Mouse (Mus musculus) v-Abl transformed pro-B cells (cell line): ENCODE measurements around the gene Atraid.
"Not testable (repeated sequence)": the region's sequence is repeated elsewhere in the genome, so short reads cannot be mapped to it uniquely, and the experiment has no call there.

Source experiments
- in situ Hi-C, 2 experiments: fragments of 400-800 bp; cut with MboI; formaldehyde crosslinking; loops; one replicate each; pipeline ENCODE4 v1.15.1; 2025; ENCODE audit not compliant: unreplicated experiment in 2 of 2

Atraid gene

DNA sequence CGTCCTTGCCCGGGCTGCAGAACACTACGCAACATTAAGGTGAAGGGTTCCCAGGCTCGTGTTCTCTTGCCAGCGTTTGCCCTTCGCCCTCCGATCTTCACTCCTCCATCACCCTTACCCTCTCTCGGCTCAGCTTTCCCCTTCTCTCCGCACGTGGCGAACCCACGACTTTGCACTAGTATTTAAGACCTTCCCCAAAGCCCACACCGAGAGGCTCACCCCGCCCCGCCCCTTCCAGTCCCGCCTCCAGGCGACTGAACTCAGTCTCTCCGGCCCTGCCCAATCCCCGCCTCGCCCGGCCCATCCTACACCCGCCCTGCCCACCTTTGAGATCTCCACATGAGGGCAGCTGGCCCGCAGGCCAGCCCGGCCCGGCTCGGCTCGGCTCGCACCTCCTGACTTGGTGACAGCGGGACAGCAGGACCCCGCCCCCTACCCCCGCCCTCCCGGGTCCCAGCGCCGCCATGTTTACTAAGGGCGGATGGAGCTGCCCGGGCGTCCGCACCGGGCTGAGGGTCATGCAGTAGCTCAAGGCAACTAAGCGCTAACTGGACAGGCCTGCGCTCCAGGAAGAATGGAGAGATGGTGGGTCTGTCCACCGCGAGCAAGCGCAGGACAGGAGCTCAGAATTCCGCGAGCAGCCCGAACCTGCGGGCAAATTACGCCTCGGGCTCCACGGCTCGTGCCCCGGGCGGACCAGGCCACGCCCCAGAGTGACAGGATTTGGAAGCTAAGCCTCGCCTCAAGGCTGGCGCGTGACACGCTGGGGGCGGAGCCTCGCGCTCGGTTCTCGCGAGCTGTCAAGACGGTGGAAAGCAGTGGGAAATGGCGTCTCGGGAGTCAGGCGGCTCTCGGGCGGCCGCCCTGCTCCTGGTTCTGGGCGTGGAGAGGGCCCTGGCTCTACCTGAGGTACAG is at the start of gene Atraid:
Atraid (plus strand) TSS at position 465 of the 915 bp plus-strand sequence.
- in situ Hi-C loops = loop anchor here in 1 of 2 experiments (5.0 kb wide), 1 partner anchor 34 kb away; no protein-coding TSS in a partner anchor

- in situ Hi-C loops = no loop called here
Measured at GRCm38 (mm10) chr5:30999324-30999723, 48.8 kb upstream of the Atraid start.

GRCm38 (mm10) chr5:31000122-31000521 is 48.0 kb upstream of the Atraid start:
- in situ Hi-C loops = loop anchor here (5.0 to 10.0 kb wide), 4 partner anchors 68 to 293 kb away; partner anchors contain the start of genes Dnajc5g (in 1 of the 2) and Slc30a3 (in 1 of the 2)

GRCm38 (mm10) chr5:31000993-31001392 is 47.1 kb upstream of the Atraid start:
- in situ Hi-C loops = loop anchor here (5.0 to 10.0 kb wide), 4 partner anchors 69 to 294 kb away; partner anchors contain the start of genes Dnajc5g (in 1 of the 2) and Slc30a3 (in 1 of the 2)

GRCm38 (mm10) chr5:31001560-31001959 is 46.6 kb upstream of the Atraid start:
- in situ Hi-C loops = loop anchor here (5.0 to 10.0 kb wide), 4 partner anchors 69 to 294 kb away; partner anchors contain the start of genes Dnajc5g (in 1 of the 2) and Slc30a3 (in 1 of the 2)

DNA sequence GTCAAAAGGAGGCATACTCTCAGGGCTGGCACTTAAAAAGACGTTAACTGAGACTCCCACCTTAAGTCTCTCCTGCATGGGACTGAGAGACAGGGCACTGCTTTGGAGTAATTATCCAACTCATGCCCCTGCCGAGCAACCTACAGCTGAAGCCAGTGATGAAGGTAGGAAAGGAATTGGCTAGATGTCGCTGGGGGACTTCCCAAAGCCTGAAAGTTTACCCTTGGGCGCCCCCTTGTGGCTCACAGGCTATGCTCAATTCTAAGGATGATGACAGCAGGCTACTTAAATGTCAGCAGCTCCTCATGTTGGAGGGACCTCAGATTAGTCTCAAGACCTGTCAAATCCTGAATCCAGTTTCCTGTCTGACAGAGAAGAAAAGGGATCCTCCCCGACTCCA is 43.9 kb upstream of the Atraid start:
- in situ Hi-C loops = loop anchor here (5.0 to 10.0 kb wide), 4 partner anchors 72 to 297 kb away; partner anchors contain the start of genes Dnajc5g (in 1 of the 2) and Slc30a3 (in 1 of the 2)

GRCm38 (mm10) chr5:31012737-31013136 is 35.4 kb upstream of the Atraid start:
- in situ Hi-C loops = no loop called here

DNA sequence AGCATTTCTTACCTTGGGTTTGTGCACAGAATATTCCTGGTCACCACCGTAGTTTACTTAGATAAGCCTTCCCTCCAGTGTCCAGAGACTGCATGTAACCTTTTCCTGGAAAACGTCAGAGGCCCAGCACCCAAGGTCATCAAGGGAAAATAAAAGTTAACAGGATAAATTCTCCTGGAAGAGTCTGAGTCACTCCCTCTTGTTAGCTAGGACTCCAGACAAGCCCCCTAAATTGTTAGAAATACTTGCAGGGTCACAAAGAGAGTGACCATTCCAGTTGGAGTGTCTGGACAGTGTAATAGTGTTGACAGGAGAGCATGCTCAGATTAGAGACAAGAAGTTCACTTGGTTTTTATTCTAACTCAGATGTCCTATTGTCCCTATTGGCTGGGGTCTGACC is 32.2 kb upstream of the Atraid start:
- in situ Hi-C loops = no loop called here

DNA sequence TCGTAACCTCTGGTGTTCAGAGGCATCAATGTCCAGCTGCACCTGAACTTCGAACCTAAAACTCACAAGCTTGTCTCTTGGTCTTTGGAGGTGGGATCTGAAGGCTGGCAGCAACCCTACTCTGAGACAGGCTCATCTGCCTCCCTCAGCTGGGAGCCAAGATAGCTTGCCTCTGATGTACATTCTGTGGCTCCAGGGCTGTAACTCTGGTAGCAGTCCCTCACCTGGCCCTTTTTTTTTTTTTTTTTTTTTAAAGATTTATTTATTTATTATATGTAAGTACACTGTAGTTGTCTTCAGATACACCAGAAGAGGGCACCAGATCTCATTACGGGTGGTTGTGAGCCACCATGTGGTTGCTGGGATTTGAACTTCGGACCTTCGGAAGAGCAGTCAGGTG is 26.3 kb upstream of the Atraid start:
- in situ Hi-C loops = not testable (repeated sequence)

DNA sequence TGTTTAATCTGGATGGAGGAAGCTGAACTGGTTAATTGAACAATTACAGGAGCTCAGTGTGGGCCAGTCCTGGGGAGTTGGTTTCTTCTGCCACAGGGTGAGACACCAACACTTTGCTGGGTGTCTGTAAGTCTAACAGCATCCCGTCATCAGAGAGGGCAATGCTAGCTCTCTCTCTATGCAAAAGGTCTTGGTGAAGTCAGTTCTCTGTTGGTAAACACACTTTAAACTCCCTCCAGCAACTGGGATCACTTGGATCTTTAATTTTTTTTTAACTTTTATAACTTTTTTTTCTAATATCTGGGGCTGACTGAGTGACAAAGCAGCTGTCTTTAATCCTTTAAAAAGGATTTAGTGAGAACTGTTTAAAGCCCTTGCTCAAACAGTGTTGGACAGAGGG is 25.4 kb upstream of the Atraid start:
- in situ Hi-C loops = no loop called here

DNA sequence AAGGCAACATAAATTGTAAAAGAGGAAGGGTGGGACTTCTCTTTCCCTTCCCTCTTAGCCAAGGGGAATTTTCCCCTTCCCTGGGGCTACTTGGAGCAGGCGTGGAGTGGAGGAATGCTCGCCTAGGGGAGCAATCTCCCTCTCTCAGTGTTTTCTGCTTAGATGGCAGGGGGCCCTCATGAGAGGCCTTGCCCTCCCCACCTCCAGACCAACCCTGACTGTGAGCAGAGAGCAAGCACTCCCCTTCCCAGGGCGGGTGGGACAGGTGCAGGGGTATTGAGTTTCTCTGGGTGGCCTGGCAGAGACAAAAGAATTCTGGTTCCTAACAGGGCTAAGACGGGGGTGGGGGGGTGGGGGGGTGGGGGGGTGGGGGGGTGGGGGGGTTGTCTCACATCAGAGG is 24.9 kb upstream of the Atraid start:
- in situ Hi-C loops = no loop called here

- in situ Hi-C loops = no loop called here
Measured at GRCm38 (mm10) chr5:31024641-31025040, 23.5 kb upstream of the Atraid start.

DNA sequence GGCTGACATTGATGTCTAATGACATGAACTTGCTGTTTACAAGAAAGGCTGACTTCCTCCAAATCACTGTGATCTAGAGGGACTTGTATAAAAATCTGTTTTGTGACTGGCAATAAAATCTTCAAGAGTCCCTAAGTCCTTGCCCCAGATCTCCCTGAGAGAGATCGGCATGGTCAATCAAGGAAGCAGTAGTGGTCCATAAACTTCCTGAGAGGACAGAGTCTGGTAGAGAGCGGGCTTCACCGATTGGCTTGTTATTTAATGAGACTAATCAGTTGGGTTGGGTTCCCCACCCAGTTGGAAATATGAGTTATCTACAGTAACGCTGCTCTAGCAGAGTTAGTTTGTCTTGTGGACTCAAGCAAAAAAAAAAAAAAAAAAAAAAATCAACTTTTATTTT is 17.2 kb upstream of the Atraid start:
- in situ Hi-C loops = no loop called here

DNA sequence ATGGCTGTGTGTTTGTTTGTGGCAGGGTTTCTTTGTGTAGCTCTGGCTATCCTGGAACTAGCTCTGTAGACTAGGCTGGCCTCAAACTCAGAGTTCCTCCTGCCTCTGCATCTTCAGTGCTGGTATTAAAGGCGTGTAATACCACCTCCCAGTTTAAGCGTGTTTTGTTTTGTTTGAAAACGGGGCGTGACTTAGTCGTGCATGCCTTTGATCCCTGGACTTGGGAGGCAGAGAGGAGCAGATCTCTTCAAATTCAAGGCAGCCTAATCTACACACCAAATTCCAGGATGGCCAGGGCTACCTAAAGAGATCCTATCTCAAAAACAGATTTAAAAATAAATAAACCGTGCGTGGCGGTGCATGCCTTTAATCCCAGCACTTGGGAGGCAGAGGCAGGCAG is 16.6 kb upstream of the Atraid start:
- in situ Hi-C loops = no loop called here

DNA sequence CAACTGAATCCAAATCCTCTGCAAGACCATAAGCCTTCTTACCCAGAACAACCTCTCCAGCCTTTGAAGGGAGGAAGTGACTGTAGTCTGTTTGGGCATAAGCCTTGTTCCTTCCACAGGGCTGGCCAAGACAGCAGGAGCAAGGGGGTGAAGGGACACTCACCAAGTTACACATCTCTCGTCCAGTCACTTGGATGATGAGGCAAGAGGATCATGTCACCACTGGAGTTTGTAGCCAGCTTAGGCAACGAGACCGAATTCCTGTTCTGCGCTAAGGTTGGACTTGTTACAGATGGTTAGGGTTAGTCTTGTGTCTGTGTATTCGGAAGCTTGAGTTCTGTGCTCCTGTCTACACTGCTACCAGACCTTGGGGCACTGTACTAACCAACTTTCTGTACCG is 13.4 kb upstream of the Atraid start:
- in situ Hi-C loops = no loop called here

DNA sequence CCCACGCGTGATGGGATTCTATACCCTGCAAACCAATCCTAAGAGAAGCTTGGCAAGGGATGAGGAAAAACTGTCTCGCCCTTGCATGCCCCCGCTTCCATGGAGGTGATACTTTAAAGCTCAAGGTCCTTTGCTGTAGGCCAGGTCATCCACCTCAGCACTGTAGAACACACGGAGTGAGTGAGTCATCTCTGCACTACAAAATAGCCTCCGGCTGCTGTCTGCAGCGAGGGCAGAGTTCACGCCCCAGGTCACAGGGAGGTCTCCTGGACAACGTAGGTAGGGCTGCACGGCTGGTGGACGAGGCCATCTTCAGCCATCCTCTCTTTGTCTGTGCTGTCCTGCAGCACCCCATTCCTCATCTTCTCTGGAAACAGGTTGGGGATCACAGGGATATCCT is 11.6 kb upstream of the Atraid start:
- in situ Hi-C loops = not testable (repeated sequence)

DNA sequence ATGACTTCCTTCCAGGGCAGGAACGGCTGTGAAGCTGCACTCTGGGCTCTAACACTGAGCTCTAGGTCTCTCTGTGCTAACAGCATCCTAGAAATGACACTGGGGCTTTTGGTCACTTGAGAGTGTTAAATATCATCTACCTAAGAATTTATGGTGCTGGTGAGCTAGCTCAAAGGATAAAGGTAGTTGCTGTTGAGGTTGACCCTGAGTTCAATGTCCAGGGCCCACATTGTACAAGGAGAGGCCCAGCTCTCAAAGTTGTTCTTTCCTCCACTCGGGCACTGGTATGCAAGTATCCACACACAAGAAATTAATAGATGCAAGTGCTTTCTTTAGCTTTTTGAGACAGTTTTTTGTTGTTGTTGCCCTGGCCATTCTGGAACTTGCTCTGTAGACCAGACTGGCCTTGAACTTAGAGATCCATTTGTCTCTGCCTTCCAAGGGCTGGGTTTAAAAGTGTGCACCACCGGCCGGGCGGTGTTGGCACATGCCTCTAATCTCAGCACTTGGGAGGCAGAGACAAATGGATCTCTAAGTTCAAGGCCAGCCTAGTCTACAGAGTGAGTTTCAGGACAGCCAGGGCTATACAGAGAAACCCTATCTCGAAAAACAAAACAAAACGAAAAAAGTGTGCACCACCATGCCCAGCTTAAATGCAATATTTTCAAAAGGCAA is 9.8 kb upstream of the Atraid start:
- in situ Hi-C loops = no loop called here

DNA sequence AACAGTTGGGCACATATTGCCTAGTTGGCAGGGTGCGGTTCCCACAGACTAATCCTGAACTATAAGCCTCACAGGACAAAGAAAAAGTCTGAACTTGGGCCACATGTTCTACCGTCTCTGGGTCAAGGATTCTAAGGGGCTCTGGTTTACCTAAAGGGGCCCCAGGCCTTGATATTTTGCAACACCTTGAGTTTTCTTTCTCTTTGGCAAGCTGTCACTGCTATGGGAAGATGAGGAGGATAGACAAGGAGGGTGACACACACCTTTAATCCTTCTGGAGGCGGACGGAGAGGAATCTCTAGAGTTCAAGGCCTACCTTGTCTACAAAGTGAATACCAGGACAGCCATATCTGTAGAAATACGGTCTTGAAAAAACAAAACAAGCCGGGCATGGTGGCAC is 1.7 kb upstream of the Atraid start:
- in situ Hi-C loops = loop anchor here in 1 of 2 experiments (5.0 kb wide), 1 partner anchor 36 kb away; no protein-coding TSS in a partner anchor

DNA sequence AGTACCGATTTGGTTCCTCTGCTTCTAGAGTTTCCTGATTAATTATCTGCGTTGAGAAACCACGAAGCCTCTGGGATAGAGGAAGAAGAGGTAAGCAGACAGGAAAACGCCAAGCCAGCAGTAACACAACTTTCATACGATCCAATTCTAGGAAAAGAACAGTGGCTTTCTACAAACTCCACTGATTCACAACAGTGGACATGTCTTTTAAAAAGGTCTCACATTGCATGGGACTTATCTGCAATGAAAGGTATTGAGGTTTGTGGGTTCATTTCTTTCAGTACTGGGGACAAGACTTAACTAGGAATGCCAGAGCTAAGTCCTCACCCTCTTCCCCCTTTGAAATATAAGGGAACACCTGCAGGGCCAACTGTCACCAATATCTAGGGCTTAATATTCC is 1.0 kb upstream of the Atraid start:
- in situ Hi-C loops = loop anchor here in 1 of 2 experiments (5.0 kb wide), 1 partner anchor 35 kb away; no protein-coding TSS in a partner anchor

DNA sequence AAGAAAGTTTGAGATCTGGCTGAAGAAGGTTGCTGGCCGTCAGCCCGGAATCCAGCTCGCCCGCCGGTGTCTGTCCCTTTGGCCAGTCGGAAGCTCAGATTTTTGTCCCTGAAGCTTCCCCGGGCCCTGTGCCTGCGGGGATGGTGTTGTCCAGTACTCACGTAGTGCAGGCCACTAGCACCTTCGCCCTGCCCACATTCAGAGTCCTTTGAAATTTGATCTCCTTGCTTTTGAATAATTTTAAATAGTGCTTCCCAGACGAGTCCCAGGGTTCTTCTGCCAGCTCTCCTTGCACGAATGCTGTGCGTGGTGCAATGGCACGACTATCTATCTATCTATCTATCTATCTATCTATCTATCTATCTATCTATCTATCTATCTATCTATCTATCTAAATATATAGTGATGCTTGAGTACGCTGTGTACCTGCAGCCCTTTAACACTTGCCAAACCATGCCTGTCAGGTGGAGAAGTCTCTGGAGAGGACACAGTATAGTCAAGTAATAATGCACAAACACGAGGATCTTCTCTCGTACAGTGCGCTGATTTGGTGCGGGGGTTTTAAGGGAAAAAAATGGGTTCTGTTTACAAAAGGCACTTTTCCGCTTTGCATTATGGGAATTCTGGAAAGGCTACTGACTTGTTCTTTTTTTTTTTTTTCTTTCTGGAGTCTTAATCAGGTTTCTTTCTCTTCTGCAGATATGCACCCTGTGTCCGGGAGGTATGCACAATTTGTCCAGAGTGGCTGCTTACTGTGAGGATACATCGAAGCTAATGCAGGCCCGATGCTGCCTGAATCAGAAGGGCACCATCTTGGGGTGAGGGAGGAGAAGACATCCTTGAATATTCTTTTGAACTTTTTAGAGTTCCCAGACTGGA is 890 bp downstream of the Atraid start, which contains the start of gene Slc5a6:
Slc5a6 (minus strand) TSS at position 162 of the 879 bp plus-strand sequence.
- in situ Hi-C loops = loop anchor here in 1 of 2 experiments (5.0 kb wide), 1 partner anchor 33 kb away; no protein-coding TSS in a partner anchor
